Comparison of ENCODE assay signal across 32 mouse cellular contexts in genomic region chr5:115954084-115954483, GRCm38 (mm10).
A peak's percentile ranks its signal among the peaks of the same experiment; 100 is the strongest.
DNase-seq lines count a peak whose midpoint lies in the region; ATAC-seq lines count a peak whose summit lies in the region.
"Had no signal": no experiment of that assay in that cellular context is flagged by ENCODE, and none has a peak within 500 bp of the region (broad histone marks: within the 10 kb centered on the region; RNA-seq: fewer than 3 reads in every experiment).

No protein-coding gene starts in this region.

- 95% methylated on average over 6 of the region's 6 CpGs for WGBS in kidney, embryonic 16.5 days

- H3K4me3 ChIP-seq in kidney, embryonic 16.5 days (ENCODE audit: low read length), result no peak overlapping the region
- H3K4me3 ChIP-seq: embryonic facial prominence, embryonic 10.5 days; embryonic facial prominence, embryonic 15.5 days; forebrain, embryonic 12.5 days; heart, embryonic 15.5 days; intestine, embryonic 15.5 days; limb, embryonic 10.5 days; limb, embryonic 15.5 days; liver, embryonic 13.5 days; midbrain, embryonic 13.5 days; neural tube, embryonic 13.5 days had no signal

- no peak overlapping the region for H3K27ac ChIP-seq in kidney, embryonic 16.5 days (ENCODE audit: low read length)
- H3K27ac ChIP-seq: embryonic facial prominence, embryonic 10.5 days; embryonic facial prominence, embryonic 15.5 days; forebrain, embryonic 12.5 days; heart, embryonic 15.5 days; hindbrain, postnatal 0 days; intestine, embryonic 15.5 days; kidney, postnatal 0 days; limb, embryonic 10.5 days; limb, embryonic 15.5 days; liver, embryonic 13.5 days; macrophage; midbrain, embryonic 13.5 days; neural tube, embryonic 13.5 days had no signal

- no peaks in the 10 kb centered on the region for H3K4me1 ChIP-seq in kidney, embryonic 16.5 days (ENCODE audit: insufficient read depth, low read length)
- H3K4me1 ChIP-seq: embryonic facial prominence, embryonic 10.5 days; embryonic facial prominence, embryonic 15.5 days; forebrain, embryonic 12.5 days; heart, embryonic 15.5 days; intestine, embryonic 15.5 days; limb, embryonic 10.5 days; limb, embryonic 15.5 days; midbrain, embryonic 13.5 days; neural tube, embryonic 13.5 days had no signal

- peak; percentile 45 to 53 for DNase-seq in adrenal gland, postnatal 36 days
- no peak for DNase-seq in adrenal gland, adult 8-10 months
- DNase-seq in ovary, adult 18-20 months (ENCODE audit: low spot score), result peak; percentile 64
- no peak for DNase-seq in ovary, postnatal 14 days (ENCODE audit: low spot score)
- DNase-seq in brain, adult 2 months (ENCODE audit: low read depth, low spot score), result peak; percentile 70
- peak; percentile 42 to 58 for DNase-seq in right cerebral cortex, postnatal 36 days (ENCODE audit: low spot score in 2 of 2)
- DNase-seq: cerebellum, adult 8-10 months; cerebellum, postnatal 25 days; forebrain, postnatal 0 days; gastrocnemius, postnatal 14 days; kidney, adult 2 months; kidney, postnatal 4 days; liver, embryonic 13.5 days; lung, adult 18-20 months; retina, postnatal 1 day; spleen, adult 18-20 months; thymus, postnatal 4 days had no signal

- ATAC-seq in kidney, embryonic 16.5 days (ENCODE audit: low FRiP score, low TSS enrichment), result no peak
- ATAC-seq: CD4-positive, CD25-positive, alpha-beta regulatory T cell, adult 4 months; forebrain, postnatal 0 days; hindbrain, postnatal 0 days; intestine, embryonic 15.5 days; lung, postnatal 0 days; midbrain, embryonic 13.5 days had no signal

- H3K9me3 ChIP-seq in kidney, embryonic 16.5 days (ENCODE audit: low read length), result peaks cover 9% of the 10 kb centered on the region; the same call in 1 of the 2 replicates
- H3K9me3 ChIP-seq: embryonic facial prominence, embryonic 15.5 days; heart, embryonic 15.5 days; intestine, embryonic 15.5 days; limb, embryonic 10.5 days; limb, embryonic 15.5 days; midbrain, embryonic 13.5 days had no signal

- H3K36me3 ChIP-seq in kidney, embryonic 16.5 days (ENCODE audit: insufficient read depth, low read length), result peaks cover 69% of the 10 kb centered on the region

- H3K27me3 ChIP-seq in kidney, embryonic 16.5 days (ENCODE audit: insufficient read depth, low read length), result no peaks in the 10 kb centered on the region
- H3K27me3 ChIP-seq: embryonic facial prominence, embryonic 15.5 days; forebrain, embryonic 12.5 days; heart, embryonic 15.5 days; intestine, embryonic 15.5 days; limb, embryonic 15.5 days; liver, embryonic 13.5 days; midbrain, embryonic 13.5 days; neural tube, embryonic 13.5 days had no signal

- no peak overlapping the region for H3K9ac ChIP-seq in kidney, embryonic 16.5 days (replicated peaks; ENCODE audit: low read length)
- H3K9ac ChIP-seq: embryonic facial prominence, embryonic 15.5 days; forebrain, embryonic 12.5 days; forebrain, postnatal 0 days; heart, embryonic 15.5 days; intestine, embryonic 15.5 days; limb, embryonic 15.5 days; liver, embryonic 13.5 days; midbrain, embryonic 13.5 days; neural tube, embryonic 13.5 days had no signal

- no peak overlapping the region for H3K4me2 ChIP-seq in kidney, embryonic 16.5 days (replicated peaks; ENCODE audit: low read depth, low read length)
- H3K4me2 ChIP-seq: embryonic facial prominence, embryonic 15.5 days; forebrain, embryonic 12.5 days; heart, embryonic 15.5 days; intestine, embryonic 15.5 days; limb, embryonic 15.5 days; liver, embryonic 13.5 days; midbrain, embryonic 13.5 days; neural tube, embryonic 13.5 days had no signal

Comparison
In these comparisons a context has a peak if more than half of its experiments do, and no peak if none do; other contexts are left out.
1. DNase-seq: peak in adrenal gland, postnatal 36 days (2 of 2), ovary, adult 18-20 months (single experiment), brain, adult 2 months (single experiment) and right cerebral cortex, postnatal 36 days (2 of 2); none in adrenal gland, adult 8-10 months (single experiment) and ovary, postnatal 14 days (single experiment).